Mouse (Mus musculus) fat pad, adult 2 months (tissue): ENCODE measurements around the gene Efna1.

Source experiments
- DNase-seq: peaks from one replicate; pipeline ENCODE4 v3.0.0-alpha.2; 2011; ENCODE audit warnings: low read depth, low spot score; ENCODE audit errors: extremely low read depth

The Efna1 gene

GRCm38 (mm10) chr3:89224796-89225195, 56.1 kb downstream of the Efna1 start:
- no peak for DNase-seq
